Mouse (Mus musculus) MEL (cell line): Measurements from ENCODE around the gene Gm8947.
A peak's percentile ranks its signal among the peaks of the same experiment; 100 is the strongest.

Experiments
- CHD1 ChIP-seq: IDR thresholded peaks from 2 replicates; pipeline ENCODE4 v1.6.1; 2012; ENCODE audit warnings: low read depth, mild to moderate bottlenecking, inconsistent platforms, low read length, improper control_type of control experiment
- CHD2 ChIP-seq: IDR thresholded peaks from 2 replicates; pipeline ENCODE4 v1.6.1; 2011; ENCODE audit warnings: low read length, improper control_type of control experiment
- CTCF ChIP-seq, 3 experiments: IDR thresholded peaks in 2 of 3; conservative IDR thresholded peaks in 1 of 3; 2 replicates each; pipeline ENCODE4 v1.5.1; 2011 to 2012; ENCODE audit warnings: low read length in 3 of 3, low read depth in 2 of 3, mild to moderate bottlenecking in 2 of 3, improper control_type of control experiment in 1 of 3, inconsistent platforms in 1 of 3, mixed read lengths in 1 of 3, moderate library complexity in 1 of 3; ENCODE audit not compliant: control insufficient read depth in 1 of 3, insufficient read depth in 1 of 3, poor library complexity in 1 of 3, severe bottlenecking in 1 of 3
- EP300 ChIP-seq, 2 experiments: IDR thresholded peaks; 2 replicates each; pipeline ENCODE4 v1.6.1; 2011; ENCODE audit warnings: improper control_type of control experiment in 2 of 2, low read length in 2 of 2, low read depth in 1 of 2, mild to moderate bottlenecking in 1 of 2
- GATA1 ChIP-seq: IDR thresholded peaks from 2 replicates; pipeline ENCODE4 v1.6.1; 2011; ENCODE audit warnings: low read depth, low read length, improper control_type of control experiment
- MAX ChIP-seq: IDR thresholded peaks from 2 replicates; pipeline ENCODE4 v1.6.1; 2011; ENCODE audit warnings: low read length, improper control_type of control experiment
- MEF2A ChIP-seq: IDR thresholded peaks from 2 replicates; pipeline ENCODE4 v1.6.1; 2014; ENCODE audit warnings: low read depth, mild to moderate bottlenecking, inconsistent platforms, low read length, improper control_type of control experiment; ENCODE audit not compliant: poor library complexity, insufficient replicate concordance, severe bottlenecking; ENCODE audit errors: extremely low read depth
- POLR2A ChIP-seq, 2 experiments: IDR thresholded peaks; 2 replicates each; pipeline ENCODE4 v1.6.1; 2011 to 2012; ENCODE audit warnings: low read length in 2 of 2, mild to moderate bottlenecking in 2 of 2, control low read depth in 1 of 2, improper control_type of control experiment in 1 of 2, low read depth in 1 of 2, moderate library complexity in 1 of 2; ENCODE audit not compliant: control insufficient read depth in 1 of 2, insufficient read depth in 1 of 2, poor library complexity in 1 of 2
- TBP ChIP-seq: IDR thresholded peaks from 2 replicates; pipeline ENCODE4 v1.8.0; 2011; ENCODE audit warnings: low read depth, low read length, improper control_type of control experiment
- TCF12 ChIP-seq: IDR thresholded peaks from 2 replicates; pipeline ENCODE4 v1.6.1; 2014; ENCODE audit warnings: low read depth, mild to moderate bottlenecking, inconsistent platforms, low read length, improper control_type of control experiment, moderate library complexity
- USF1 ChIP-seq: IDR thresholded peaks from 2 replicates; pipeline ENCODE4 v1.6.1; 2014; ENCODE audit warnings: low read depth, mild to moderate bottlenecking, inconsistent platforms, low read length, improper control_type of control experiment, moderate library complexity
- ZC3H11A ChIP-seq: IDR thresholded peaks from 2 replicates; pipeline ENCODE4 v1.6.1; 2012; ENCODE audit warnings: low read depth, mild to moderate bottlenecking, inconsistent platforms, low read length, improper control_type of control experiment
- ZNF384 ChIP-seq: IDR thresholded peaks from 2 replicates; pipeline ENCODE4 v1.6.1; 2012; ENCODE audit warnings: low read depth, mild to moderate bottlenecking, inconsistent platforms, low read length, improper control_type of control experiment

- no peak for TF ChIP-seq CTCF (IDR thresholded peaks at IDR 0.05 in 2 of 3, conservative IDR thresholded peaks at IDR 0.05 in 1 of 3; ENCODE audit: control insufficient read depth in 1 of 3, insufficient read depth in 1 of 3, low read depth in 2 of 3, low read length in 3 of 3, poor library complexity in 1 of 3, severe bottlenecking in 1 of 3)
- TF ChIP-seq EP300 (IDR thresholded peaks at IDR 0.05; ENCODE audit: low read depth in 1 of 2, low read length in 2 of 2), result peak; percentile 63 to 73
- TF ChIP-seq CHD2, result no peak
- TF ChIP-seq ZNF384, result no peak
- no peak for TF ChIP-seq MEF2A
- no peak for TF ChIP-seq TBP
- TF ChIP-seq TCF12, result 0 out of 2 replicates have a peak, but pooled peaks have one; percentile 43
- TF ChIP-seq ZC3H11A, result no peak
- no peak for TF ChIP-seq CHD1
- TF ChIP-seq GATA1, result no peak
- no peak for TF ChIP-seq POLR2A (IDR thresholded peaks at IDR 0.05; ENCODE audit: control insufficient read depth in 1 of 2, insufficient read depth in 1 of 2, low read depth in 1 of 2, low read length in 2 of 2, poor library complexity in 1 of 2)
- TF ChIP-seq MAX, result no peak
- no peak for TF ChIP-seq USF1
Measured at GRCm38 (mm10) chr1:151153056-151153652, 39.0 kb upstream of the Gm8947 start.
